In genomic region chr2:167177231-167177641, GRCm38 (mm10) we compare ENCODE assay signal across 27 mouse cellular contexts. TPM values are rescaled to one million over a fixed set of nuclear protein-coding genes. Genes with fewer than 3 reads are reported as not detected.
DNase-seq lines count a peak whose midpoint lies in the region; ATAC-seq and TF ChIP-seq lines count a peak whose summit lies in the region.
"Had no signal": no experiment of that assay in that cellular context is flagged by ENCODE, and none has a peak within 500 bp of the region (broad histone marks: within the 10 kb centered on the region; RNA-seq: fewer than 3 reads in every experiment).

No protein-coding gene starts in this region.

- peak overlapping the region; percentile 53 for H3K27ac ChIP-seq in gastrocnemius, adult 2 months
- H3K27ac ChIP-seq: embryonic facial prominence, embryonic 15.5 days; heart, embryonic 10.5 days; hindbrain, embryonic 14.5 days; intestine, embryonic 15.5 days; limb, embryonic 12.5 days; liver, embryonic 12.5 days; neural tube, embryonic 15.5 days had no signal

- TF ChIP-seq CTCF in gastrocnemius, adult 2 months (IDR thresholded peaks at IDR 0.05): no peak

- DNase-seq in gastrocnemius, adult 2 months: no peak
- DNase-seq in gastrocnemius, postnatal 10 days: no peak
- peak; percentile 79 for DNase-seq in right cerebral cortex, adult 18-20 months
- no peak for DNase-seq in right cerebral cortex, postnatal 4 days
- peak; percentile 72 for DNase-seq in ZHBTc4 (ENCODE audit: low read depth, low spot score)
- DNase-seq in kidney, postnatal 14 days: no peak
- DNase-seq: adrenal gland, postnatal 14 days; cerebellum, adult 11-12 months; cerebellum, postnatal 14 days; forebrain, postnatal 0 days; heart, postnatal 10 days; kidney, adult 9 months; kidney, postnatal 36 days; lung, adult 2 months; lung, postnatal 4 days; thymus, postnatal 36 days had no signal

- no peak for ATAC-seq in inflammation-experienced regulatory T-cells, adult 6 months
- ATAC-seq: activated CD4-positive, CD25-positive, alpha-beta regulatory T cell, adult 4 months; forebrain, postnatal 0 days; intestine, embryonic 15.5 days; liver, embryonic 12.5 days; midbrain, embryonic 16.5 days had no signal

- intact Hi-C loops in gastrocnemius, adult 2 months (cut with DNase I): no loop called here

- H3K4me3 ChIP-seq in gastrocnemius, adult 2 months: no peak overlapping the region
- H3K4me3 ChIP-seq: embryonic facial prominence, embryonic 15.5 days; forebrain, embryonic 10.5 days; heart, embryonic 10.5 days; intestine, embryonic 15.5 days; limb, embryonic 12.5 days; liver, embryonic 12.5 days; neural tube, embryonic 15.5 days had no signal

RNA-seq across cellular contexts. Expression of gene Kcnb1, which starts 12.7 kb away (rescaled TPM):
- total RNA-seq in gastrocnemius, adult 2 months (2021): 10 to 100 TPM; 16.1 to 20.7 TPM
- total RNA-seq in gastrocnemius, postnatal 10 days (2021): 10 to 100 TPM; 35.0 to 35.2 TPM
- 1 to 10 TPM in 1 of 3 experiments, under 1 TPM in 2; 0.87 to 1.1 (median 0.88) TPM for polyA plus RNA-seq in inflammation-experienced regulatory T-cells, adult 6 months (2017; shearing (Covaris generic))

Comparison
In these comparisons a context has a peak if more than half of its experiments do, and no peak if none do; other contexts are left out.
1. DNase-seq: peak in right cerebral cortex, adult 18-20 months (single experiment) and ZHBTc4 (single experiment); none in gastrocnemius, adult 2 months (single experiment), gastrocnemius, postnatal 10 days (single experiment), right cerebral cortex, postnatal 4 days (single experiment) and kidney, postnatal 14 days (single experiment).